Mouse (Mus musculus) liver, postnatal 0 days (tissue): ENCODE measurements around the gene Stk11ip. TPM values are rescaled to one million over a fixed set of nuclear protein-coding genes. Genes with fewer than 3 reads are reported as not detected.

ENCODE experiments used
- ATAC-seq: fragments of 200-750 bp; cut with Nextera tagmentation; 2 replicates; pipeline ENCODE4 v1.8.0; 2017; ENCODE audit warnings: mild to moderate bottlenecking, moderate library complexity
- DNase-seq: peaks from one replicate; pipeline ENCODE4 v3.0.0-alpha.2; 2016
- H3K27ac ChIP-seq: fragments of 300-500 bp; sonication (generic); 2 replicates; pipeline ENCODE4 v1.5.1; 2014; ENCODE audit warnings: antibody characterized with exemption, moderate library complexity, mild to moderate bottlenecking, low read depth
- H3K27me3 ChIP-seq: fragments of 300-500 bp; sonication (generic); 2 replicates; pipeline ENCODE4 v1.6.1; 2014; ENCODE audit warnings: low read length, control low read depth, mixed read lengths; ENCODE audit not compliant: insufficient read depth
- H3K36me3 ChIP-seq: fragments of 300-500 bp; sonication (generic); replicated peaks from 2 replicates; pipeline ENCODE4 v1.6.1; 2014; ENCODE audit warnings: mild to moderate bottlenecking, control low read depth, low read length, moderate library complexity, mixed read lengths; ENCODE audit not compliant: insufficient read depth
- H3K4me1 ChIP-seq: fragments of 300-500 bp; sonication (generic); 2 replicates; pipeline ENCODE4 v1.6.1; 2014; ENCODE audit warnings: antibody characterized with exemption, mild to moderate bottlenecking, control low read depth; ENCODE audit not compliant: insufficient read depth
- H3K4me2 ChIP-seq: fragments of 300-500 bp; sonication (generic); 2 replicates; pipeline ENCODE4 v1.6.1; 2014; ENCODE audit warnings: low read depth, mild to moderate bottlenecking, low read length, moderate library complexity, mixed read lengths
- H3K4me3 ChIP-seq: fragments of 300-500 bp; sonication (generic); 2 replicates; pipeline ENCODE4 v1.5.1; 2014; ENCODE audit warnings: low read depth, low read length
- H3K9ac ChIP-seq: fragments of 300-500 bp; sonication (generic); replicated peaks from 2 replicates; pipeline ENCODE4 v1.6.1; 2014; ENCODE audit warnings: mild to moderate bottlenecking, moderate library complexity
- H3K9me3 ChIP-seq: fragments of 300-500 bp; sonication (generic); 2 replicates; pipeline ENCODE4 v1.6.1; 2016; ENCODE audit warnings: mild to moderate bottlenecking, control low read depth, low read length, mixed read lengths
- CTCF ChIP-seq: sonication (generic); IDR thresholded peaks from 2 replicates; pipeline ENCODE4 v1.5.1; 2016; ENCODE audit warnings: antibody characterized with exemption, low read depth
- EP300 ChIP-seq: IDR thresholded peaks from 2 replicates; pipeline ENCODE4 v1.6.1; 2016; ENCODE audit warnings: antibody characterized with exemption, low read depth, mild to moderate bottlenecking
- WGBS: fragments of 180-500 bp; shearing (Covaris S2); extraction: QIAGEN DNeasy Blood & Tissue Kit; methylation state at CpG from one replicate; pipeline ENCODE4 v1.1.7; 2014; ENCODE audit not compliant: insufficient replicate concordance; 5-methylcytosine and 5-hydroxymethylcytosine counted together
- polyA plus RNA-seq: library from polyadenylated mRNA; unstranded; fragments of >200 nt; fragmentation: Nextera tagmentation; extraction: Ambion mirVana; gene quantifications from 2 replicates; pipeline ENCODE4 v1.2.1, GENCODE M21; 2015

Stk11ip gene
- polyA plus RNA-seq, 1 experiment from 2014 or later, result 3.3 TPM

- H3K9me3 ChIP-seq, result no peaks in the 10 kb centered on the region
Measured at GRCm38 (mm10) chr1:75564916-75565315, 43.6 kb downstream of the Stk11ip start.

GRCm38 (mm10) chr1:75565616-75566015, 44.3 kb downstream of the Stk11ip start:
- no peaks in the 10 kb centered on the region for H3K27me3 ChIP-seq
- H3K9me3 ChIP-seq, result no peaks in the 10 kb centered on the region
- no peak overlapping the region for H3K4me3 ChIP-seq
- no peak overlapping the region for H3K9ac ChIP-seq
- WGBS, result 37% methylated on average over 9 of the region's 9 CpGs
- no peak for TF ChIP-seq CTCF
- TF ChIP-seq EP300, result no peak
- H3K4me1 ChIP-seq, result no peaks in the 10 kb centered on the region
- H3K36me3 ChIP-seq, result no peaks in the 10 kb centered on the region
- H3K4me2 ChIP-seq, result no peak overlapping the region
- H3K27ac ChIP-seq, result no peak overlapping the region
- ATAC-seq, result no peak
- DNase-seq, result no peak

More at GRCm38 (mm10) chr1:75564916-75565315, 43.6 kb downstream of the Stk11ip start:
- Histone ChIP-seq H3K4me2 (no peak overlapping the region), H3K27ac (no peak overlapping the region), H3K36me3 (no peaks in the 10 kb centered on the region), H3K4me3 (no peak overlapping the region), H3K9ac (no peak overlapping the region), H3K4me1 (no peaks in the 10 kb centered on the region), H3K27me3 (no peaks in the 10 kb centered on the region)
- no peak for DNase-seq
- ATAC-seq, result no peak
- no peak for TF ChIP-seq EP300
- no peak for TF ChIP-seq CTCF
- WGBS, result 44% methylated on average over 5 of the region's 5 CpGs

- Histone ChIP-seq H3K4me2 (no peak overlapping the region), H3K4me3 (no peak overlapping the region), H3K9me3 (no peaks in the 10 kb centered on the region), H3K36me3 (no peaks in the 10 kb centered on the region), H3K9ac (no peak overlapping the region), H3K27me3 (no peaks in the 10 kb centered on the region), H3K4me1 (no peaks in the 10 kb centered on the region), H3K27ac (no peak overlapping the region)
- 64% methylated on average over 6 of the region's 6 CpGs for WGBS
- no peak for TF ChIP-seq EP300
- TF ChIP-seq CTCF, result no peak
- DNase-seq (no peak), ATAC-seq (no peak)
Measured at GRCm38 (mm10) chr1:75570403-75570802, 49.1 kb downstream of the Stk11ip start.

- WGBS, result 61% methylated on average over 6 of the region's 6 CpGs
- no peak for TF ChIP-seq EP300
- no peak for TF ChIP-seq CTCF
- Histone ChIP-seq H3K9me3 (no peaks in the 10 kb centered on the region), H3K9ac (no peak overlapping the region), H3K36me3 (no peaks in the 10 kb centered on the region), H3K27ac (no peak overlapping the region), H3K4me1 (no peaks in the 10 kb centered on the region), H3K4me2 (no peak overlapping the region), H3K27me3 (no peaks in the 10 kb centered on the region), H3K4me3 (no peak overlapping the region)
- ATAC-seq (no peak), DNase-seq (no peak)
Measured at GRCm38 (mm10) chr1:75572776-75573175, 51.4 kb downstream of the Stk11ip start.

GRCm38 (mm10) chr1:75573715-75574114, 52.4 kb downstream of the Stk11ip start:
- H3K4me1 ChIP-seq, result no peaks in the 10 kb centered on the region
- TF ChIP-seq CTCF (no peak), EP300 (no peak)
- 76% methylated on average over 7 of the region's 7 CpGs for WGBS
- H3K9ac ChIP-seq, result no peak overlapping the region
- ATAC-seq (no peak), DNase-seq (no peak)
- H3K27me3 ChIP-seq, result no peaks in the 10 kb centered on the region
- H3K27ac ChIP-seq, result no peak overlapping the region
- H3K9me3 ChIP-seq, result no peaks in the 10 kb centered on the region
- no peak overlapping the region for H3K4me2 ChIP-seq
- H3K4me3 ChIP-seq, result no peak overlapping the region
- H3K36me3 ChIP-seq, result no peaks in the 10 kb centered on the region

GRCm38 (mm10) chr1:75574476-75575310, 53.4 kb downstream of the Stk11ip start:
- 66% methylated on average over 17 of the region's 17 CpGs for WGBS

More at GRCm38 (mm10) chr1:75574476-75575310, 53.4 kb downstream of the Stk11ip start:
- Histone ChIP-seq H3K9ac (no peak overlapping the region), H3K4me3 (no peak overlapping the region), H3K27me3 (no peaks in the 10 kb centered on the region), H3K9me3 (no peaks in the 10 kb centered on the region), H3K4me1 (no peaks in the 10 kb centered on the region), H3K4me2 (no peak overlapping the region), H3K36me3 (no peaks in the 10 kb centered on the region), H3K27ac (no peak overlapping the region)
- DNase-seq (no peak), ATAC-seq (no peak)
- TF ChIP-seq EP300 (no peak), CTCF (no peak)
